ENCODE assay signal across 9 mouse cellular contexts in genomic region chrX:17225141-17225540, GRCm38 (mm10).
"Had no signal": no experiment of that assay in that cellular context is flagged by ENCODE, and none has a peak within 500 bp of the region (broad histone marks: within the 10 kb centered on the region; RNA-seq: fewer than 3 reads in every experiment).

No protein-coding gene starts in this region.

- DNase-seq: kidney, postnatal 25 days; liver, embryonic 13.5 days; lung, embryonic 14.5 days; lung, postnatal 36 days; midbrain, embryonic 14.5 days; right cerebral cortex, postnatal 25 days; spleen, adult 18-20 months; thymus, adult 18-20 months; thymus, postnatal 36 days had no signal
